Mouse (Mus musculus) A20 (cell line): ENCODE data around the gene Col11a2.

ENCODE experiments used
- DNase-seq: peaks from one replicate; pipeline ENCODE4 v3.0.0-alpha.2; 2011; ENCODE audit warnings: low read depth, low spot score

Gene Col11a2

DNA sequence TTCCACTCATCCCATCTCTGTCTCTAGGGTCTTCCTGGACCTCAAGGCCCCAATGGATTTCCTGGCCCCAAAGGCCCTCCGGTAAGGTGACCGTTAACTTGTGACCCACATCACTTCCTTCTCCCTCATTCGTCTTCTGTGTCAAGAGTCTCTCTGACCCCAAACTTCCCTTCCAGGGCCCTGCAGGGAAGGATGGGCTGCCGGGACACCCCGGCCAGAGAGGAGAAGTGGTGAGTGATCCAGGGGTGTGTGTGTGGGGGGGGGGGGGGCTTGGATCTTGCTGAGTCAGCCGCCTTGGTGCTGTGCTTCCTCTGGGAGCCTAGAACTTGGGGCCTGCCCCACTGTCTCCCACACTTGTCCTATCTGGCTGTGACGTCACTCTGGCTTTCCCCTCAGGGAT is 18.0 kb downstream of the Col11a2 start:
- no peak for DNase-seq

DNA sequence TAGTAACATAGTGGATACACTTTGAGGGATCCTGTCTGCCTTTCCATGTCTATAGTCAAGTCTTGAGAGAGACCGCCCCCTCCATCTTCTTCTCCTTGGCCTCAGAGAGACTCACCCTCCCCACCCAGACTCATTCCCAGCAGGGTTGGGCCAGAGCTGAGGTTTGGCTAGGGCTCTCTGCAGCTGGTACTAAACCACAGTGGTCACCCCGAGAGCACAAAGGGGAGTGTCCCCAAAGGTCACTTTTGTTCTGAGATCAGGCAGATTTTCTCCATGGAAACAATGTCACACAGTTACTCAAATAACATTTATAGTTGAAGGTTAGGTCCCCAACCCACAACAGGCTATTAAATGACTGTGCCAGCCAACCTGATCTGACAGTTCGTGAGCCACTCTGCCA is 29.6 kb downstream of the Col11a2 start:
- no peak for DNase-seq

DNA sequence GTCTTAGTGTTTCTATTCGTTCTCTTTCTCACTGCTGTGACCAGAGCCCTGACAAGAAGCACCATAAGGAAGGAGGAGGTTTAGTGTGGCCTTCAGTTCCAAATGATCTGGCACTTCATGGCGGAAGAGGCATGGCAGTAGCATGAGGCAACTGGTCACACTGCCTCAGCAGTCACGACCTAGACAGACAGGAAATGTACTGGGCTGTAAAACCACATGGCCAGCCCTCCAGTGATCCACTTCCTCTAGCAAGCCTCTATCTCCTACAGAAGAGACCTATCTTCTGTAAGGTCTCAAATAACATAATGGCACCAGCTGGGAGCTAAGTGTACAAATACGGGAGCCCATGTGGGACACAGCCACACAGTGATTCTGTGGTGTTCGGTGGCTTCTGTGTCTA is 32.9 kb downstream of the Col11a2 start:
- peak; percentile 50 for DNase-seq

DNA sequence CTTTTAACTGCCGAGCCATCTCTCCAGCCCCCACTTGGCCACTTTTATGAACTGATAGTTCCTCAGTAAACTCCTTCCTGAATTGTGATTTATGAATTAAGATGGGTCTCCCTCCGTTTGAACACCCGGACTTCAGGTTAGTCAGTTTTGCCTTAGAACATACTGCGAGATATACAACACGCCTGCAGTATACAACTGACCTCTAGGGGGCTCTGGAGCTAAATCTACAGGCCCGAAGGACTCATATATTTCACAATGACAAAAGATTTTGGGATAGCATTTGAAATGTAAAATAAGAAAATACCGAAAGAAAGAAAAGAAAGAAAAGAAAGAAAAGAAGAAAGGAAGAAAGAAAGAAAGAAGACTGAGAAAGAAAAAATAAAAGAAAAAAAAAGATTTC is 36.0 kb downstream of the Col11a2 start:
- peak; percentile 78 for DNase-seq

DNA sequence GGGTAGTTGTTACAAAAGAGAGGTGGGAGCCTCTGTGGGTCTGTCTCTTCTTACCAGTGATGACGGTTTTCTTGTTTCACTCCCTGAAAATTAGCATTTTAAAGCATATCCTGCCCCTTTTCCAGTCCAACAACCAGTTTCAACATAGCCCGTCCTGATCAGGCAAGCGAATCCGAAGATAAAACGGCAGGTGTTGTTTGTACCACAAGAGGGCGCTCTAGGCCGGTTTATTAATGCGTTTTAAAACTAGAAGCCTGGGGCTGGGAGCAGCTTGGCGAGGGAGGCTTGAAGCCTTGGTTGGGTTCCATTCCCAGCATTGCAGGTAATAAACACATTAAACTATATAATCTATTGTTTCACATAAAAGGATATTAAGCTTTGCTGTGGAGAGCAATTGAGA is 38.3 kb downstream of the Col11a2 start:
- peak; percentile 88 for DNase-seq

DNA sequence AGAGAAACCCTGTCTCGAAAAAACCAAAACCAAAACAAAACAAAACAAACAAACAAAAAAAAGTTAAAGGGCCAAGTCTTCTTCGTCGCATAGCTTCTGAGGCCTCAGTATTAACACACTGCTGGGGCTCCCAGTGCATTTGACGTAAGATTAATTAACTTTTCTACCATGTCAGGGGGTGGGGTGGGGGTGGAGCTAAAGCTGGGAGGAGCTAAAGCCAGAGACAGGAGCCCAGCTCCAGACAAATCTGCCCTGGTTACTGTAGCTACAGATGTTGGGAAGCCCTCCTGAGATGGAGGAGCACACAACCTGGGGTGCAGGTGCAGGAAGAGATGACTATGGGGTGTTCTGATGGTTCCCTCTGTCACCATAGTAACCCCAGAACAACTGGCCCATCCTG is 38.9 kb downstream of the Col11a2 start:
- DNase-seq: peak; percentile 61

DNA sequence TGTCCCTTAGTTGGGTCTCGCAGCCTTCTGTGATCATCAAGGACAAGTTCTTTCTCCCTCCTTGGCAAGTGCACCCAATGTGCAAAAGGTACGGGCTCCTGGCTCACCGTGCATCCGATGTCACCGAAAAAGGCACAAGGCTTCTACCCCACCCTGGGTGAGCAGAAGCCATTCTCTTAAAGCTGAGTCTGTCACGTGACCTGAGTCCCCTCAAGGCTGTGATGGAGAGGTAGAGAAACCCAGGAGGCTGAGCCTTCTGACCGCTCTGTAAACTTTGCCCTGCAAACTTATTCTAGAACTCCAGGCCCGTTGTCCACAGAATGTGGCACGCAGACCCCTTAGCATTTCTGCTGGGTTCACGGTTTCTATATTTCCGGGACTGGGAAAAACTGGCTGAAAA is 39.8 kb downstream of the Col11a2 start:
- no peak for DNase-seq

DNA sequence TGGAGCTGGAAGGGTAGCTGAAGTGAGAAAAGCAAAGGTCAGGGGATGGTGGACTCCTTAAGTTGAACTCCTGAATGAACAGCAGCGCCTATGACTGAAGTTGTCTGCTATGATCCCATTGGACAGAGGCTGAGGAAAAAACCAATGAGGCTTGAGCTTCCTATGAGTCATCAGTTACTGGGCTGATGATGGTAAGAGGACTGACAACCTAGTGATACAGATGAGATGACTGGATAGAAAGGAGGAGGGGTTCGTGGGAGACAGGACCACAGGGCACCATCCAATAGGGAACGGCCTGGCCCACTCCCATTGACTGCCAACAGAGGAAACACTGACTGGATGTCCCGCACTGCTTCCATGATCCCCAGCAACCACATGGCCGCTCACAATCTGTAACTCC is 40.4 kb downstream of the Col11a2 start:
- peak; percentile 68 for DNase-seq

DNA sequence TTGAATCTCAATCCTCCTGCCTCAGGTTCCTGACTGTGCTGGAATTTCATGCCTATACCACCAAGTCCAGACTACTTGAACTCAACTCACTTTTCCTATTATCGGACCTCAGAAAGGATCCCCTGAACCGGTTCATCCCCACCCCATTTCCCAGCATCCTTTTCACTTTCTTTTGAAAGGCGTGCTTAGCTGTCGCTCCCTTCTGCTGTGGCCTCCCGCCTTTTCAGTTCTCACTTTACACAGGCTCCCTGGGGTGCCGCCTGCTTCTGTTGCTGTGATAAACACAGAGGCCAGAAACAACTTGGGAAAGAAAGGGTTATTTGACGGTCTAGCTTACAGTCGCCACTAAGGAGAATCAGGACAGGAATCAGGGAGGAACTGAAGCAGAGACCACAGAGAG is 43.9 kb downstream of the Col11a2 start:
- no peak for DNase-seq

DNA sequence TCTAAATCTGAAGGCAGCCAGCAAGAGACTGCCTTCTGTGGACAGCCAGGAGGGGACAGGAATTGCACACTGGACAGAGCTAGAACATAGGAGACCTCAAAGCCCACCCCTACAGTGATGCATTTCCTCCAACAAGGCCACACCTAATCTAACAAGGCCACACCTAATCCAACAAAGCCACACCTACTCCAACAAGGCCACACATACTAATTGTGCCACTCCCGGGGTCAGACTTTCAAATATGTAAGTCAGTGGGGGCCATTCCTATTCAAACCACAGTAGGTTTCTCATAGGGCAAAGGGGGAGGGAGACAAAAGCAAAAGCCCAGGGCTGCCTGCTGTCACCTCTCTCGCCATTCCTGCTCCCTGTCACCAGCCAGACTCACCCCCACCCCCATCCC is 48.1 kb downstream of the Col11a2 start:
- DNase-seq: no peak

DNA sequence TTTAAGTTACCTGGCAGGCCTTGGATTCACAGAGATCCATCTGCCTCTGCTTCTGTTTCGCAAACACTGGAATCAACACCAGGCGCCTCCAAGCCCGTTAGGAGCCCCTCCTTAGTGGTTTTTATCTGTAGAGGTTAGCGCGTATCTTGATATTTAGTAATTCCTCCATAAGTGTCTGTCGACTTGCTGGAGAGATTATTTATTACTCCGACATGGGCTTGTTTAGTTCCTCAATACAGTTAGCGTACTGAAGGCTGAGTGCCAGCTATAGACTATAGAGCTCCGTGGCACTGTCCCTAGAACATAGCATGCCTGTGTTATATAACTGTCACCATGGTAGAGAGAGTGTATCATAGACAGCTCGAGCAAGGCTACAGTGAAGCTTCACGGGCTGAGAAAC is 48.9 kb downstream of the Col11a2 start:
- no peak for DNase-seq

DNA sequence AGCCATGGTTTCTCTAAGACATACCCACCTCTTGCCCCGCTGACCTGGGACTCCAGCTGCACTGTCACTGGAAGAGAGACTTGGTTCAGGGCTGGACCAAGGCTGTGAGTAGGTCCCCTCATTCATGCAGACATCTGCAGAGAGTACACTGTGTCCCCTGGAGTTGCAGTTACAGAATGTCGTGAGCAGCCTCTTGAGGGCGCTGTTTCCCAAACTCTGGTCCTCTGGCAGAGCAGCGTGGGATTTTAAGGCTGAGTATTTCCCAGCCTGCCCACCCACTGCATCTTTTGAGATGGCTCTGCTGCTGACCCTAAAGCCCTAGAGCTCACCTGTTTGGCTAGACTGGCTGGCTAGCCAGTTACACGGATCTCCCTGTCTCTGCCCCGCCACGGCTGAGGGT is 51.7 kb downstream of the Col11a2 start:
- DNase-seq: peak; percentile 79

DNA sequence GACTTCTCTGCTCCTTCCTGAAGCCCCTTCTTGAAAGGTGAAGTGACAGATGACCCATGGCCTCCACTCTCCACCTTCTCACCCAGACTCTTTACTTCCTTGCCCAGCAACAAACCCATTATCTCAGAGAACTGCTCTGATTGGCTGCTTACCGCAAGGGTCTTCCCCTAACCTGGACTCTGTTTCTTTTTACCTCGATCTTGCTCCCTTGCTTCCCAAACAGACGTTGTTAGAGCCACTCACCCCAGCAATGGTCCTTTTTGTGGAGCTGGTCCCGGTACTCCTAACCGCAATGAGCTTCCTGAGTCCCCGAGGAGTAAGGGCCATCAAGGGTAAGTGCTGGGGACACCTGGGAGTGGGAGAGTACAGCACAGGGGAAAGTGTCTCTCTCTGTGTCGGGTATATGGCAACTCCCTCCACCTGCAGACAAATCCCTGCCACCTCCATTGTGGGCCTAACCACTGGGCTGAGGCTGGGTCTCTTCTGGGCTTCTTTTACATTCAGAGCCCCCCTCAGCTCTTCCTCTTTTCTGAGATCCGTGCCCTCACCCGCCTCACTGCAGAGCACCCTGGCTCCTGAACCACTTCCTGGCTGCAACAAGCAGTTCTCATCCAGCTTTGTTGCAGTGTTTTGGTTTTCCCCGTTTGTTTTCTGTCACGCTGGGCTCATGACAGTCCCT is 53.1 kb downstream of the Col11a2 start, which contains the start of gene H2-Oa:
Gene H2-Oa, plus strand, starts transcription at position 144 of the 679 bp plus-strand sequence.
- peak; percentile 82 for DNase-seq

DNA sequence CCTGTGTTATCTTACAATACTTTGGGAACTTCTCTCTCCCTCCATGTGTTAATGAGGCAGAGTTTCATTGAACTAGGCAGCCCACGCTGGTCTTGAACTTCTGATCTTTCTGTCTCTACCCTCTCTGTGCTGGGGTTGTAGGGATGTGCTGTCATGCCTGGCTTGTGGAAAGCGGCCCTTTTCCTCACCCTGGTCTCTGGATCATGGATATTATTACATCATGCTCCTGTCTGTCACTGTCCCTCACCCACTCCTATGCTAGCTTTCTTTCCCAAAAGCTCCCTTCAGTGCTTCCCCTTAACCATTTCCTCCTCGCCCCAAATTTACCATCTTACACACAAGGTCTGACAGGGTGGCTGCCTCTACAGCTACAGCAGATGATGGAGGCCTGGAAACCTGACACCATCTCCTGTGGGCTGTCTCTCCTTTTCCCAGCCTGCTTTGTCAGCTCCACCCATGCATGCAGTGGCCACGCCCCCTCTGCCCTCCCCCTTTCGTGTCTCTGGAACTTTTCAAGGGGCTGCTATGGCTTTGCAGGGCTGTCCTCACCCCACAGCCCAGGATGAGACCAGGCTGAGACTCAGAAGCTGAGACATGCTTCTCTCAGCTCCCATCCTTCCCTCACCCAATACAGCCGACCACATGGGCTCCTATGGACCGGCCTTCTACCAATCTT is 54.1 kb downstream of the Col11a2 start:
- no peak for DNase-seq

DNA sequence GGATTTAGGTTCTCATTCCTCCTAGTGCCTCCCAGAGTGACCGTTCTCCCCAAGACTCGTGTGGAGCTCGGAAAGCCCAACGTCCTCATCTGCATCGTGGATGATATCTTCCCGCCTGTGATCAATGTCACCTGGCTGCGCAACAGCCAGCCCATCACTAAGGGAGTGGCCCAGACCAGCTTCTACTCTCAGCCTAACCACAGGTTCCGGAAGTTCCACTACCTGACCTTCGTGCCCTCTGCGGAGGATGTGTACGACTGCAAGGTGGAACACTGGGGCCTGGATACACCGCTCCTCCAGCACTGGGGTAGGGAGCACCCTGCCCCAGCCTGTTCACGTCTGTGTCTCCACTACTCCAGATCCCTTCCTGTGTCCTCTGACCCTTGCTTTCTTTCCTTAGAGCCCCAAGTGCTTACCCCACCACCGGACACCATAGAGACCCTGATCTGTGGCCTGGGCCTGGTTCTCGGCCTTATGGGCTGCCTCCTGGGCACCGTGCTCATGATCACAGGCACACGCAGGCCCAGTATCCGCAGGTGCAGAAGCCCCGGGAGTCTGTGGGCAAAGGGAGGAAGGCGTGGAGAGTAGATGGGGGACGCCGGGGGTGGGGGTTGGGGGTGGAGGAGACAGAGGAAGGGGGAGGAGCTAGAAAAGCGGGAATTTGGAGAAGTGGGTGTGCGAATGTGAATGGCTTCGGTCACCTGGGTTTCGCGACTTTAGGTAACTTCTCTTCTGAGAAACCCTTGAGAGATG is 55.2 kb downstream of the Col11a2 start:
- no peak for DNase-seq

DNA sequence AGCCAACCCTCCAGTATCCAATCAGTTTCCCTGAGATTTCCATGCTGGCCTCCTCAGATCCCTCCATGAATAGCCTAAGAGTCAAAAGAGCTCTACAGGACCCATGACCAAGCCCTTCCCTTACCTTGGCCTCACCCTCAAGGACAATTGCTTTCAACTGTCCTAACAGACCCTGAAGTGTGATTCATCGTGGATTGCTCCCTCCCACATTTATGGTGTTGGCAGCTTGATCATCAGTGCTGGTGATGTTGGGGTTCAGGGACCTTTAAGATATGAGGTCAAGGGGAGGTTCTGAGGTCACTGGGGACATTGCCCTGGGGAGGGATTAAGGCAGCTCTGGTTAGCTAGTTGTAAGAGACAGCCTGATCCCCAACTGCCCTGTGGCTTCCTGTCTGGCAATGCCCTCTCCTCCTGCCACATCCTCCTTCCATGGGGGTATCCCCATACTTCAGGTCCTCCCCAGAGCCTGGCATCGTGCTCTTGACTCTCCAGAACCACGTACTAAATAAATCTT is 57.3 kb downstream of the Col11a2 start:
- DNase-seq: no peak

DNA sequence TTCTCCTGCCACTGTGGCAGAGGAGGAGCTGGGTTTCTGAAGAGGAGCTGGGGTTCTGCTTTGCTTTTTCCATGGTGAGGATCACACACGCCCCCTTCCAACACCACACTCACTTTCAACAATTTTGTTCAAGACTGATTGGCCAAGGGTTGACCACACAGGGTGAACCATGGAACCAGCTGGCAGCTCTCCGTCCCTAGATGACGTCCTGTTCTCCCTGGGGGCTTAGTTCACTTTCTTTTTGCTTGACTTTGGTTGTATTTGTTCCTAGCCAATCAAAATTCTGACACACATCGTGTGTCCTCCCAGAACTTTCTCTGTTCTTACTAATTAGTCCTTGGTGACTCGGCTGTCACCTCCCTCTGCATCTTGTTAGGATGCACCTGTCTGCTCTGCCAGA is 58.0 kb downstream of the Col11a2 start:
- DNase-seq: no peak

DNA sequence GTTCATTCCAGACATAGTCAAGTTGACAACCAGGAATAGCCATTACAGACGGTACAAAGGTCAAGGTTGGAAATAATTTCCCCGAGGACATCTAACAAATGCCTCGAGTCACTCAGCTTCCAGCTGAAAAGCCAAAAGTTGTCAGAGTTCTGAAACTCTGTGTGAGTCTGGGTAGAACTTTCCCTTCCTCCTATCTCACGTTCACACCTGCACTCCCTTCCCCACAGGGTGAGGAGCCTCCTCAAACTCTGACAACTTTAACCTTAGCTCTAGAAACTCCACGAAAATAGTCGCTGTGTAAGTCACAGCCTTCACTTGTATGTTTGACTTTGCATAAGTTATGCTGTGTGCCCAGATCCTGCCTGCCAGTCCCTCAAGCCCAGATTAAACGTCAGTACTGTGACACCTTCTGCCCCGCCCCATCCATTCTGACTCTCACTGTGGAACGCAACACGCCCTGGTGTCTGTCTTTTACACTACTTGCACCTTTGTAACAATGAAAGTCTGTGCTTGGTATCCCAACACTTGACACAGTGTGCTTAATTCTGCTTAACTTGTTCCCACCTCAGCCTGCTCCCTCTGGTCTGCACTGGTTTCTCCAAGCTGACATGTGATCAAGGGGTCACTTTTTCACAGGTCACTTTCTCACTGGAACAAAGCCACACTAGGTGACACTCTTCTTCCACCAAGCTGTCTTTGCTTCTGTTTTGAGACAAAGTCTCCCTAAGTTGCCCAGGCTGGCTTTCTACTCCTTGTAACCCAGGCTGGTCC is 59.7 kb downstream of the Col11a2 start:
- DNase-seq: peak; percentile 65

DNA sequence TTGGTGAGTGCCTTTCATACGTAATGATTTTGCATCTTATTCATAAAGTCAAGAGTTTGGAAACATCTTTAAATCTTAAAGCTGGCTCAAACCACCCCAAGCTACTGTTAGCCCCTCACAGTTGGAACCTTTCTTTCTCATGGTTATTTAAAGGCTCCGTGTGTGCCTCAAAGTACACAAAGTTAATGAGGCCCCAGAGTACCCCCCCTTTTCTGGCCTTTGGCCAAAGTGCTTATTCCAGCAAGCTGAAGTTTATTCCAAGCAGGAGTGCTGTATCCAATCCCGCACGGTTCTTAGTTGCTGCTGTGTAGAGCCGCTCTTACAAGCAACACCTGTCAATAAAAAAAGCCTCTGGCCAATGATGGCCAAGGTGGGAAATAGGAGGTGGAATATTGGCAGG is 60.3 kb downstream of the Col11a2 start:
- no peak for DNase-seq

DNA sequence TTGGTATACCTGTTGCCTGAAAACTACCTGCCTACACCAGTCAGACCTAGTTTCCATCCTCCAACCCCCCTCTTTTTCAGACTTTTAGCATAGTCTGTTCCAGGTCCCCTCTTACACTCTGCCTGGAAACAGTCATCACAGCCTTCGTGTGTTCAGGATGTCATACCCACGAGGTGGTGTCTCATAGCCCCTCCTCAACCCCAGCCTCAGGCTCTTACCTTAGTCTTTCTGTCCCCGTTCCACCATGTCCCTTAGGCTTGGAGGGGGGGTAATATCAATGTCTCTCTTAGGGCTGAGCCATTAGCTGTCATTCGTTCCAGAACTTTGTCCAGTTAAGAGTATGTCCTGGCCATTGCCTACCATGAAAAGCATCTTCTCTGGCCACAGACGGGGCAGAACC is 61.9 kb downstream of the Col11a2 start:
- DNase-seq: no peak

DNA sequence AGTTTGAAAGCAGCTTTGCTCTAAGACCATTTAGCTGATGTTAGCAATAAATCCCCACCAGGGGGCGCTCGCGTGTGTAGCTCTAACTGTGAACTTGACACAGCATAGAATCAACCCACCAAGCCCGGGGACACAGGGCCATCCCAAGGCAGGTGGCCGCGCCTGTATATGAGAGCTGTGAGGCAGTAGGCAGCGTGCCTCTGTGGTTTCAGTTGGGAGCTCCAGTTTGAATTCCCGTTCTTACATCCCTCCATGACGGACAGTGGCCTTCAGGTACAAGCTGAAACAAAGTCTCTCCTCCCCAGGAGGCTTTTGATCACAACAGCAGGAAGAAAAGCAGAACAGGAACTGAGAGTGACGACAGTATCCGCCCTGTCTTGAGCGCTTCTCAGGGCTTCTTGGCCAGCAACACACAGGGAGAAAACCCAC is 62.4 kb downstream of the Col11a2 start:
- peak; percentile 98 for DNase-seq

DNA sequence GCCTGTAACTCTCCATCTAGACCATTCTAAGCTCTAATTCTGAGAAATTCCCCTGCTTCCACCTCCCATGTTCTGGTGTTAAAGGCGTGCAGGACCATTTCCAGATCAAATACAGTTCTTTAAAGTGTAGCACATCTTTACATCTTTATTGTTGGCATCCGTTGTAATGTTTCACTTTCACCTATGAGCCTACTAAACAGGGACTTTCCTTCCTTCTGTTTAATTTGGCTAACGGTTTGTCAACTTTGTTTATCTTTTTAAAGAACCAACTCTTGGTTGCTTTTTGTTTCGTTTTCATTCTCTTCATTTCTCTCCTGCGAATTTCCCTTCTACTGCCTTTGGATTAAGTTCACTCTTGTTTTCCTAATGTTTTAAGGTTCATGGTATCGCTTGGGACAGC is 63.6 kb downstream of the Col11a2 start:
- DNase-seq: peak; percentile 81
